Mouse (Mus musculus) thymus, adult 2 months (tissue): Measurements from ENCODE around the gene Ppm1j.

Experiments
- CTCF ChIP-seq: fragments of 200-500 bp; IDR thresholded peaks from 2 replicates; pipeline ENCODE4 v1.5.1; 2012; ENCODE audit warnings: mild to moderate bottlenecking, control low read depth, low read length, moderate library complexity, borderline replicate concordance; ENCODE audit not compliant: control insufficient read depth, poor library complexity, insufficient read depth; ENCODE audit errors: extremely low read depth
- POLR2A ChIP-seq: fragments of 200-500 bp; IDR thresholded peaks from 2 replicates; pipeline ENCODE4 v1.6.1; 2012; ENCODE audit warnings: mild to moderate bottlenecking, low read length, control low read depth, moderate library complexity; ENCODE audit not compliant: control insufficient read depth, poor library complexity, insufficient read depth; ENCODE audit errors: extremely low read depth

GRCm38 (mm10) chr3:104770918-104771317 is 9.9 kb upstream of the Ppm1j start:
- TF ChIP-seq POLR2A (no peak), CTCF (no peak)
